Mouse (Mus musculus) midbrain, embryonic 11.5 days (tissue): ENCODE measurements around the gene Tmem121. TPM values are rescaled to one million over a fixed set of nuclear protein-coding genes. Genes with fewer than 3 reads are reported as not detected.
"Not testable (repeated sequence)": the region's sequence is repeated elsewhere in the genome, so short reads cannot be mapped to it uniquely, and the experiment has no call there.

Experiments used
- ATAC-seq: fragments of 200-750 bp; cut with Nextera tagmentation; 2 replicates; pipeline ENCODE4 v1.8.0; 2017; ENCODE audit warnings: moderate TSS enrichment, moderate library complexity; ENCODE audit not compliant: low FRiP score
- DNase-seq: peaks from one replicate; pipeline ENCODE4 v3.0.0; 2015; ENCODE audit warnings: low spot score; ENCODE audit errors: missing footprints
- H3K27ac ChIP-seq: fragments of 300-500 bp; sonication (generic); 2 replicates; pipeline ENCODE4 v1.5.1; 2014; ENCODE audit warnings: low read depth, low read length
- H3K27me3 ChIP-seq: fragments of 300-500 bp; sonication (generic); 2 replicates; pipeline ENCODE4 v1.6.1; 2014; ENCODE audit warnings: mild to moderate bottlenecking, low read length, moderate library complexity, mixed read lengths; ENCODE audit not compliant: control insufficient read depth, insufficient read depth
- H3K36me3 ChIP-seq: fragments of 300-500 bp; sonication (generic); 2 replicates; pipeline ENCODE4 v1.6.1; 2014; ENCODE audit warnings: mild to moderate bottlenecking, low read length, moderate library complexity, mixed read lengths; ENCODE audit not compliant: control insufficient read depth, insufficient read depth
- H3K4me1 ChIP-seq: fragments of 300-500 bp; sonication (generic); 2 replicates; pipeline ENCODE4 v1.6.1; 2014; ENCODE audit warnings: low read length; ENCODE audit not compliant: control insufficient read depth, insufficient read depth
- H3K4me2 ChIP-seq: fragments of 300-500 bp; sonication (generic); 2 replicates; pipeline ENCODE4 v1.6.1; 2014; ENCODE audit warnings: mild to moderate bottlenecking, moderate library complexity
- H3K4me3 ChIP-seq: fragments of 300-500 bp; sonication (generic); 2 replicates; pipeline ENCODE4 v1.5.1; 2014; ENCODE audit warnings: low read depth, low read length
- H3K9ac ChIP-seq: fragments of 300-500 bp; sonication (generic); 2 replicates; pipeline ENCODE4 v1.6.1; 2014; ENCODE audit warnings: low read length
- H3K9me3 ChIP-seq: fragments of 300-500 bp; sonication (generic); 2 replicates; pipeline ENCODE4 v1.6.1; 2016; ENCODE audit warnings: low read length; ENCODE audit not compliant: control insufficient read depth
- WGBS: fragments of 180-500 bp; shearing (Covaris S2); extraction: QIAGEN DNeasy Blood & Tissue Kit; methylation state at CpG from one replicate; pipeline ENCODE4 v1.1.7; 2014; 5-methylcytosine and 5-hydroxymethylcytosine counted together
- polyA plus RNA-seq: library from polyadenylated mRNA; unstranded; fragments of >200 nt; fragmentation: Nextera tagmentation; extraction: Ambion mirVana; gene quantifications from 2 replicates; pipeline ENCODE4 v1.2.1, GENCODE M21; 2014

The Tmem121 gene
- polyA plus RNA-seq, 1 experiment from 2014 or later: 13.1 TPM

DNA sequence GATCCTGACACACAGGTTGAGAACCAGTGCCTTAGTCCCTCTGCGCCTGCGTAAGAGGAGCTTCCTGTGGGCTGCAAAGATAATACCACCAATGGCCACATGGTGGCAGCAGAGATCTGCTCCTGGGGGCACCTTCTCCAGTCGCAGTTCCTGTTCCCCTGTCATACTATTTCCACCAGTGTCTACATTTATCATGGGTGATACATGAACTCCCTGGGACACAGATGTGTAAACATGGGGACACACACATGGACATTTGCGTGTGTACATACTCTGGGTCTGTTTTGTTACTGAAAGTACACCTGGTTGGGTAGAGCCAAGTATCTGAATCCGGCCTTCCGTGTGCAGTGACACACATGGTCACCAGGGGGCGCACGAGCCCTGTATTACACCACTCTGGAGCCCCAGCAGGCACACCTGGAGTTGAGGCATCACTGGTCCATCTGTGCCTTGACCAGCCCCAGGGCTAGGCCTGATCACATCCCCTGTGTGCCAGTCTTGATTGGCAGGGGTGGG, 36.4 kb downstream of the Tmem121 start:
- DNase-seq (peak; percentile 99), ATAC-seq (peak; percentile 65)
- WGBS: 18% methylated on average over 8 of the region's 8 CpGs
- H3K36me3 ChIP-seq: no peaks in the 10 kb centered on the region
- H3K27ac ChIP-seq: no peak overlapping the region
- H3K4me1 ChIP-seq: no peaks in the 10 kb centered on the region
- H3K4me2 ChIP-seq: no peak overlapping the region
- H3K9me3 ChIP-seq: no peaks in the 10 kb centered on the region
- H3K4me3 ChIP-seq: no peak overlapping the region
- no peaks in the 10 kb centered on the region for H3K27me3 ChIP-seq
- no peak overlapping the region for H3K9ac ChIP-seq

DNA sequence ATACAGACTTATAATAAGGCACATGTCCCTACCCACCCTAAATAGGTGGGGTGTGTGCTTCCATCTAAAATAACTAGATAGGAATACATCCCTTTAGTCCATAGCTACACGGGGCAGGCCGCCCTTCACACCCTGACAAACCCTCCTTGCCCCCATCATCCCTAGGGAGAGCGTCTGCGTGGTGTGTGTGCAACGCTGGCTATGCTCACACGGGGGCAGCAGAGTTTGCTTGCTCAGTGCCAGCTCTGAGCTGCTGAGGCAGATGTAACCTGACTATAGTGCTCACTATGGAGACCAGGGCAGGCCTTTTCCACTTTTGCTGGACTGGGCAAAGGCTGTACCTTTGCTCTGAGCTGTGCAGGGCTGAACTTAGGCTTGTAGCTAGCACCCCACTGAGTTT, 37.0 kb downstream of the Tmem121 start:
- H3K9me3 ChIP-seq: no peaks in the 10 kb centered on the region
- H3K4me3 ChIP-seq: no peak overlapping the region
- ATAC-seq (peak; percentile 36), DNase-seq (peak; percentile 86)
- no peaks in the 10 kb centered on the region for H3K27me3 ChIP-seq
- no peak overlapping the region for H3K4me2 ChIP-seq
- H3K36me3 ChIP-seq: no peaks in the 10 kb centered on the region
- H3K9ac ChIP-seq: no peak overlapping the region
- H3K27ac ChIP-seq: no peak overlapping the region
- WGBS: 34% methylated on average over 6 of the region's 6 CpGs
- H3K4me1 ChIP-seq: no peaks in the 10 kb centered on the region

DNA sequence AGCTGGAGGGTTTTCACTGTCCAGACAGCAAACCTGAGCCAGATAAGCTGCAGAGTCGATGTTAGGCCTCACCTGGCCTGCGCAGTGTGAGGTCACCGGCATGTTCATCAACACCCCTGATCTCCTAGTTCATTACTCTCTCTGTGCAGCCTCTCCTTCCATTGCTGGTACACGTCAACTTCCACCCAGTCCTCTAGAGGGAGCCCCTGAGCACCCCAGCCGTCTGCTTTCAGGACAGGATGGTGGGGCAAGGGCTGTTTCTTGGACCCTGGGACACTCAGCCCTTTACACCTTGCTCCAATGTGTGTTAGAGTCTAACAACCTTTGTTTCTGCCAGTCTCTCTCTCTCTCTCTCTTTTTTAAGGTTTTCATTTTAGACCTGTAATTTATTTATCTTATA, 38.5 kb downstream of the Tmem121 start:
- Histone ChIP-seq H3K9ac (no peak overlapping the region), H3K9me3 (no peaks in the 10 kb centered on the region), H3K27me3 (no peaks in the 10 kb centered on the region), H3K4me2 (no peak overlapping the region), H3K4me1 (no peaks in the 10 kb centered on the region), H3K4me3 (no peak overlapping the region), H3K27ac (no peak overlapping the region), H3K36me3 (no peaks in the 10 kb centered on the region)
- whole genome bisulfite sequencing: 77% methylated on average over 5 of the region's 5 CpGs
- ATAC-seq (no peak), DNase-seq (peak; percentile 54)

DNA sequence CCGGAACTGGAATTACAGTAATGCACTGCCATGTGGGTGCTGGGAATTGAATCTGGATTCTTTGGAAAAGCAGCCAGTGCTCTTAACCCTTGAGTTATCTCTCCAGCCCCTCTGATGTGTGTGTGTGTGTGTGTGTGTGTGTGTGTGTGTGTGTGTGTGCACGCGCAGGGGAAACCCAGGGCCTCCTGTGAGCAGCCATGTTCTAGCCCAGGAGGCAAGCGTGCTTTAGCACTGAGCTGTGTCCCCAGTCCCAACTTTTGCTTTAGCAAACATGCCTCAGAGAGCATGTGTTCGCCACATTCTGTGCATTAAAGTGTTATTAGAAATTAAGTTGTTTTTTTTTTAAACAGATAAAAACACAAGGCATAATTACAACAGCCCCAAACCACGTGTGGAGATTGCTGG, 39.0 kb downstream of the Tmem121 start:
- ATAC-seq (no peak), DNase-seq (peak; percentile 44)
- Histone ChIP-seq H3K27ac (no peak overlapping the region), H3K9me3 (no peaks in the 10 kb centered on the region), H3K36me3 (no peaks in the 10 kb centered on the region), H3K27me3 (no peaks in the 10 kb centered on the region), H3K4me1 (no peaks in the 10 kb centered on the region), H3K4me2 (no peak overlapping the region), H3K9ac (no peak overlapping the region), H3K4me3 (no peak overlapping the region)
- WGBS: 93% methylated on average over 6 of the region's 6 CpGs

DNA sequence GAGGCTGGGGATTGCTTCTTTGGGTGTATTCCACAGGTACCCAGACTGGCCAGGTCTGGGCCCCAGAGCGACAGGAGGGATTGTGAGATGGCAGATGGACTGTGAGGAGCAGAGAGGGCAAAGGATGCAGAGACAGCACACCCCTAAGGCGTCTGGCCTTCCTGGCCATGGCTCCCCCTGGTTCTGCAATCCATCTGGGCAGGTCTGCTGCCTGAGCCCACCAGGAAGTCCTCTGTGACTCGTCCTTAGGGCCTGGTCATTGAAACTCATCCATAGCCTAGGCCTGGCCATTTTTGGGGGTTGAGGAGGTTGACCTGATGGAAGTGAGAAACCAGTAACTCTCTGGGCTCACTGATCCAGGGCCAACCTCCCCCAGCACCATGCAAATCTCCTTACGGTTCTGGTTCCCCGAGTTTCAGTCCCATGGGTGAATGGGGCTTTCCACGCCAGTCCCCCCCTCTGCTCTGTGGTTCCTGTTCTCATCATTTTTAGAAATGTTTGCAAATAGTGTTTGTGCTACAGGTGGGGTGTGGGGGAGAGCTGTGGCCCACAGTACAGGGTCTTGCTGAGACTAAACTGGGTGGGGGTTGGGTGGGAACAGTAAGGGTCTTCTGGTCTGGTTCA, 42.4 kb downstream of the Tmem121 start:
- Histone ChIP-seq H3K4me2 (no peak overlapping the region), H3K4me3 (no peak overlapping the region), H3K4me1 (no peaks in the 10 kb centered on the region), H3K9ac (no peak overlapping the region), H3K36me3 (no peaks in the 10 kb centered on the region), H3K9me3 (no peaks in the 10 kb centered on the region), H3K27me3 (no peaks in the 10 kb centered on the region), H3K27ac (no peak overlapping the region)
- ATAC-seq (no peak), DNase-seq (peak; percentile 14)
- 69% methylated on average over 6 of the region's 6 CpGs for WGBS

DNA sequence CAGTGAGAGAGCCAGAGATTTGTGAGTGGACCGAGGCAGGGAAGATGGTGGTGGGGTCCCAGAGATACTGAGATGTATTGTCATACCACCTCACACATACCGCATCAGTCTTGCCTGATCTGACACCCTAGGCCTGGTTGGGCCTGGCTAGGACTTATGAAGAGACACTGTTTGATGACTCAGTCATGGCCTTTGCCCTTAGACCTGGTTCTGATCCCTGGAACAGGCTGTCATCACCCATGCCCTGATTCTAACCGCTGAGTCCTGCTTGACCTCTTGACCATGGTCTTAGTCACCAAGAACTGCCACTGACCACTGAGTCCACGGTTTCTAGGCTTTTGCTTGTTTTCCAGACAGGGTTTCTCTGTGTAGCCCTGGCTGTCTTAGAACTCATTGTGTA, 45.0 kb downstream of the Tmem121 start:
- H3K27me3 ChIP-seq: no peaks in the 10 kb centered on the region
- H3K4me1 ChIP-seq: no peaks in the 10 kb centered on the region
- H3K4me3 ChIP-seq: no peak overlapping the region
- no peak overlapping the region for H3K4me2 ChIP-seq
- no peak overlapping the region for H3K27ac ChIP-seq
- 95% methylated on average over 4 of the region's 4 CpGs for WGBS
- H3K9ac ChIP-seq: no peak overlapping the region
- H3K9me3 ChIP-seq: no peaks in the 10 kb centered on the region
- peak; percentile 33 for DNase-seq
- no peaks in the 10 kb centered on the region for H3K36me3 ChIP-seq
- ATAC-seq: no peak

DNA sequence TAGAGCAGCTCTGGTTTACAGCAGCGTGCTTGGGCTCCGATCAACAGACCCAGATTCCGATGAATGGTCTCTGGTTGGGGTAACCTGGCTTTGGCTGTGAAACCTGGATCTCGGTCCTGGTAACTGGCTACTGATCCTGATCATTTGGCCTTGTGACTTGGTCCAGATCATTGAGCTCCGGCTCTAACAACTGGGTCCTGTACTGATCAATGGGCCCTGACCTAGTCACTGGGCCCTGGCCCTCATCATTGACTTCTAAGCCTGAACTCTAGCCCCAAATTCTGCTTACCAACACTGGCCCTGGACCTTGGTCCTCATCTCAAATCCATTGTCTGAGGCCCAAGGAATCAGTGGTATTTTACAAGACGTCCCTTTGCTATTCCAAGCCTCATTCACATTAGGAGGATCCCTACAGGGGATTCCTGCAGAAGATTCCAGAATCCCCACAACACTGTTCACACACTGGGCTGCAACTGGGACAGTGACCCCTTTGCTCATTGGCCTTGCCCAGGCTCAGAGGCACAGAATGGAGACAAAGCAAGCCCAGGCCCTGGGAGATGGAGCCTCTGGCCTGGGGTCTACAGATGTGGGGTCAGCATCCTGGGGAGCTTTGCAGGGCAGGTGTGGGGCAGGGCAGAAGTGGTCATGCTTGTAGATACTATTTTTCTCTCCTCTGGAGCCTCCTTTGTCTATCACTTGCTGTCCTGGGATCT, 46.0 kb downstream of the Tmem121 start:
- peak; percentile 28 for DNase-seq
- H3K9ac ChIP-seq, H3K27ac ChIP-seq, H3K4me3 ChIP-seq, H3K36me3 ChIP-seq, H3K4me2 ChIP-seq, H3K27me3 ChIP-seq, ATAC-seq, H3K4me1 ChIP-seq, H3K9me3 ChIP-seq: not testable (repeated sequence)
- WGBS: 82% methylated on average over 6 of the region's 6 CpGs

DNA sequence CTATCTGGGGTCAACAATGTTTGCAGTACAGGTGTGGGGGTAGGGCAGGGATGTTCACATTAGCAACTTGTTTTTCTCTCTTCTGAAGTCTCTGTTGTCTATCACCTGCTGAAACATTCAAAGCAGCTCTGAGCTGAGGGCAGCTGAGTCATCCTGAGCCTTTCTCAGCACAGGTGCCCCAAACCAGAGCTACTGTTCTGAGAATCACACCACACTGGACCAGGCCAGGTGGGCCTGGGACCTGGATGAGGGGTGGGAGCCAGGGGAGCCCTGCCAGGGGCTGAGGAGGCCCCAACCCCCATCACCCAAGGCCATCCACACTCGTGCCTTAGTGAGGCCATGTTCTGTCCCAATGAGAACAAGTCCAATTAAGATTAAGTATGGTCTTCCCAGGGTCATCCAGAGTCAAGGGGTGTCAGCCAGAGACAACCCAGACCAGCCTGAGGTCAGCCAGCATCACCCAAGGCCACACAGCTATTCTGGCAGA, 46.6 kb downstream of the Tmem121 start:
- H3K4me3 ChIP-seq, ATAC-seq, H3K4me1 ChIP-seq, H3K36me3 ChIP-seq, DNase-seq, H3K27ac ChIP-seq, H3K9me3 ChIP-seq, H3K4me2 ChIP-seq, H3K27me3 ChIP-seq, H3K9ac ChIP-seq: not testable (repeated sequence)
- WGBS: 22% methylated on average over 1 of the region's 1 CpGs
